Mouse (Mus musculus) heart, embryonic 14.5 days (tissue): ENCODE measurements at regions not wholly inside any gene's neighbourhood (a gene's known extent, or its start where the extent isn't known, plus 50 kb on each side); places are given as distances from the start of the nearest gene placed in this dataset.
A peak's percentile ranks its signal among the peaks of the same experiment; 100 is the strongest.

Source experiments
- ATAC-seq: fragments of 200-750 bp; cut with Nextera tagmentation; 2 replicates; pipeline ENCODE4 v1.8.0; 2017; ENCODE audit warnings: low read depth, moderate TSS enrichment; ENCODE audit not compliant: insufficient number of reproducible peaks, insufficient read depth, low FRiP score
- H3K27ac ChIP-seq, 2 experiments: fragments of 200-500 bp in 1 of 2; fragments of 300-500 bp in 1 of 2; sonication (generic) in 1 of 2; replicated peaks in 1 of 2; 2 replicates each; pipeline ENCODE4 v1.5.1; 2012 to 2014; ENCODE audit warnings: low read depth in 2 of 2, low read length in 2 of 2, control low read depth in 1 of 2, mild to moderate bottlenecking in 1 of 2, mixed read lengths in 1 of 2; ENCODE audit not compliant: control insufficient read depth in 1 of 2, insufficient read depth in 1 of 2
- H3K27me3 ChIP-seq: fragments of 300-500 bp; sonication (generic); 2 replicates; pipeline ENCODE4 v1.6.1; 2014; ENCODE audit warnings: mild to moderate bottlenecking, low read length, control low read depth; ENCODE audit not compliant: control insufficient read depth, insufficient read depth
- H3K36me3 ChIP-seq: fragments of 300-500 bp; sonication (generic); 2 replicates; pipeline ENCODE4 v1.6.1; 2014; ENCODE audit warnings: mild to moderate bottlenecking, control low read depth, low read length, mixed read lengths; ENCODE audit not compliant: control insufficient read depth, insufficient read depth
- H3K4me1 ChIP-seq, 2 experiments: fragments of 200-500 bp in 1 of 2; fragments of 300-500 bp in 1 of 2; sonication (generic) in 1 of 2; 2 replicates each; pipeline ENCODE4 v1.6.1; 2012 to 2014; ENCODE audit warnings: low read length in 2 of 2, control low read depth in 1 of 2, mixed read lengths in 1 of 2; ENCODE audit not compliant: control insufficient read depth in 2 of 2, insufficient read depth in 2 of 2
- H3K4me2 ChIP-seq: fragments of 300-500 bp; sonication (generic); 2 replicates; pipeline ENCODE4 v1.6.1; 2014; ENCODE audit warnings: mild to moderate bottlenecking, low read length
- H3K4me3 ChIP-seq, 2 experiments: fragments of 200-500 bp in 1 of 2; fragments of 300-500 bp in 1 of 2; sonication (generic) in 1 of 2; 2 replicates each; pipeline ENCODE4 v1.5.1; 2012 to 2014; ENCODE audit warnings: low read length in 2 of 2, mild to moderate bottlenecking in 2 of 2, control low read depth in 1 of 2, low read depth in 1 of 2, moderate library complexity in 1 of 2; ENCODE audit not compliant: control insufficient read depth in 1 of 2, insufficient read depth in 1 of 2
- H3K9ac ChIP-seq: fragments of 300-500 bp; sonication (generic); 2 replicates; pipeline ENCODE4 v1.6.1; 2014; ENCODE audit warnings: mild to moderate bottlenecking, low read length
- H3K9me3 ChIP-seq: fragments of 300-500 bp; sonication (generic); 2 replicates; pipeline ENCODE4 v1.6.1; 2016; ENCODE audit warnings: low read length, control low read depth; ENCODE audit not compliant: control insufficient read depth
- WGBS: fragments of 180-500 bp; shearing (Covaris S2); extraction: QIAGEN DNeasy Blood & Tissue Kit; methylation state at CpG from one replicate; pipeline ENCODE4 v1.1.7; 2014; 5-methylcytosine and 5-hydroxymethylcytosine counted together

DNA sequence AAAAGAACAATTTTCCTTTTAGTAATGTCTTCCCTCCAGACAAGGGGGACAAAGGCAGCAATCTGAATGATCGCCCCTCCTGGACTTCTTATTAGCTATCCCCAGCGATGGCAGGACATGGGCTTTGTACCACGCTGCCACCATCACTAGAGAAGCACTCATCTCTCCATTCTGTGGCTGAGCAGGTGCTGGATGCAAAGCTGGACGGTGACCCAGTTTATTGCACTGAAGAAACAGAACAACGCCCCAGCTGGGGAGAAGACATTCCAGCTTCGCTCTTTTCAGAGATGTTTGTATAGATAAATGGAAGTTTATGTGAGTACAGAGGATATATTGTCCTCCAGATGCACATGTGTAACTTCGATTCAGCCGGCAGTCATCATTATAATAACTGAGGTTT is 575.5 kb downstream of the Psat1 start:
- H3K27me3 ChIP-seq = no peaks in the 10 kb centered on the region
- H3K36me3 ChIP-seq = no peaks in the 10 kb centered on the region
- 79% methylated on average over 8 of the region's 8 CpGs for WGBS
- H3K4me2 ChIP-seq = no peak overlapping the region
- no peaks in the 10 kb centered on the region for H3K9me3 ChIP-seq
- no peaks in the 10 kb centered on the region for H3K4me1 ChIP-seq
- no peak for ATAC-seq
- no peak overlapping the region for H3K4me3 ChIP-seq
- H3K27ac ChIP-seq = no peak overlapping the region
- H3K9ac ChIP-seq = no peak overlapping the region

- Histone ChIP-seq H3K27me3 (no peaks in the 10 kb centered on the region), H3K36me3 (no peaks in the 10 kb centered on the region), H3K4me1 (no peaks in the 10 kb centered on the region), H3K27ac (no peak overlapping the region), H3K9me3 (no peaks in the 10 kb centered on the region), H3K4me3 (no peak overlapping the region), H3K9ac (no peak overlapping the region), H3K4me2 (no peak overlapping the region)
- WGBS = 48% methylated on average over 2 of the region's 2 CpGs
- ATAC-seq = no peak
These were observed 580.2 kb downstream of the Psat1 start for GRCm38 (mm10) chr19:15366951-15367350.

GRCm38 (mm10) chr19:15357181-15357580 is 590.0 kb downstream of the Psat1 start:
- Histone ChIP-seq H3K36me3 (no peaks in the 10 kb centered on the region), H3K9me3 (no peaks in the 10 kb centered on the region), H3K4me2 (no peak overlapping the region), H3K27me3 (no peaks in the 10 kb centered on the region), H3K9ac (no peak overlapping the region), H3K27ac (no peak overlapping the region), H3K4me3 (no peak overlapping the region), H3K4me1 (no peaks in the 10 kb centered on the region)
- no peak for ATAC-seq
- 82% methylated on average over 3 of the region's 3 CpGs for WGBS

DNA sequence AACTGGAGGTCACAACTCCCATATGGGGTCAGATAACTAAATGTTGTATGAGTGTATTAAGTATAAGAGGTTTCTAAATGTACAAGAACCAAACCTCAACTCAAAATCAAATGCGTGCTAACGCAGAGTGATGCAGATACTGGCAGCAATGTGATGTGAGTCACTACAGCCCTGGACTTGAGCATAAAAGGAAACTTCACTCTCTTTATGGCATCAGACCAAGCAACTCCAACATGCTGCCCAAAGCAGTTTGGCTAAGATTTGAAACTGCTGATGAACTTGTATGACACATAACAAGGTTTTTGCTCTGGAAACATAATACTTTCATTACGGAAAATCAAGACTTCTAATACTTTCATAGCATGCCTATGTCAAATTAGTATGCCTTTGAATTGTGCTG is 598.8 kb downstream of the Psat1 start:
- no peak overlapping the region for H3K4me2 ChIP-seq
- no peak overlapping the region for H3K4me3 ChIP-seq
- no peak overlapping the region for H3K27ac ChIP-seq
- no peaks in the 10 kb centered on the region for H3K36me3 ChIP-seq
- no peaks in the 10 kb centered on the region for H3K9me3 ChIP-seq
- ATAC-seq = no peak
- 78% methylated on average over 3 of the region's 3 CpGs for WGBS
- no peaks in the 10 kb centered on the region for H3K4me1 ChIP-seq
- H3K27me3 ChIP-seq = no peaks in the 10 kb centered on the region
- H3K9ac ChIP-seq = no peak overlapping the region

DNA sequence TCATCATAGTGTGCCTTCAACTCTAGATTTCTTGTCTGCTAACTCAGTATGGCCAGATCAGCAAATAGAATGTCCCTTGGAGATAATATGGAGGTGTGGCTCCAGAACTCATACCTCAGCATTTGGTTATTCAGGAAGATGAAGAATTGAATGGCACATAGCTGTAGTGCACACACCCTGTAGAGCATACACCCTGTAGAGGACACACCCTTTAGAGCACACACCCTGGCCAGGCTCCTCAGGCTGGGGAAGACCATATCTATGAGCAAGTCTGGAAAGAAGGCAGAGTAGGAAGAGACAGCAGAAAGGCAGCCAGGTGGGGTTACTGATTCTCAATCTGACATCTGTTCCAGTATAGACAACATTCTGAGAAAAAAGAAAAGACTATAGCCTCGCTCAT is 604.9 kb downstream of the Psat1 start:
- 71% methylated on average over 1 of the region's 1 CpGs for WGBS
- ATAC-seq = no peak
- H3K4me1 ChIP-seq = no peaks in the 10 kb centered on the region

DNA sequence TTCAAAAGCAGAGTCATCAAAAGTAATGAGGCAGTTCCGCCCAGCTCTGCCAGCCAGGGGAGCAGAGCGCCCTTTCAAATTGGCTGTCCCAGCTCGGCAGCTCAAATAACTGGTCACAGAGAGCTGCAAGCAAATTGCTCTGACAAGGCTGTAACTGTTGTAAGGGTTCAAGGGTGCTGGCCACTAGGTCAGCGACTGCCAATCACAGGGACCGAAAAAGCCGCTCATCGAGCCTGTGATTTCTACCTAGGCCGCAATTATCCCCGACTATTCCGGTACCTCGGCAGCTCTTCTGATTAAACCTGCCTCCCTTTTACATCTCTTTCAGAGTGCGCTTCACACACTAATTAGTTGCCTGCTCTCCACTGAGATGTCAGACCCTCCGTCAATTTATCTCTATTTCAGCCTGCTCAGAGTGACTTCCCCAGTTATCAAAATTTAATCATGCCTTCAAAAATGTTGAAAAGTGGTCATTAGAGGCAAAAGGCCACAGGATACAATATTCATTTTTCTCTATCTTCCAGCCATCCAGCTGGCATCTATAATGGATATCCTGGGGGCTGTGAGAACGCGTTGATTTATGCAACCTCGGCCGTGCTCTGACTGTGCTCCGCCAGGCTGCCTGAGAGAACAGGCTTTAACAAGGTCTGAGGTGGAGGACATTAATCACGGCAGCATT is 606.7 kb downstream of the Psat1 start:
- Histone ChIP-seq H3K4me3 (no peak overlapping the region), H3K9ac (no peak overlapping the region), H3K36me3 (no peaks in the 10 kb centered on the region), H3K4me2 (peak overlapping the region; percentile 37; the same call in 1 of the 2 replicates), H3K4me1 (no peaks in the 10 kb centered on the region), H3K27me3 (no peaks in the 10 kb centered on the region), H3K9me3 (no peaks in the 10 kb centered on the region), H3K27ac (no peak overlapping the region)
- 51% methylated on average over 19 of the region's 19 CpGs for WGBS
- ATAC-seq = no peak

More for the DNA sequence above, 604.9 kb downstream of the Psat1 start:
- Histone ChIP-seq H3K27ac (no peak overlapping the region), H3K4me3 (no peak overlapping the region), H3K4me2 (no peak overlapping the region), H3K27me3 (no peaks in the 10 kb centered on the region), H3K36me3 (no peaks in the 10 kb centered on the region), H3K9me3 (no peaks in the 10 kb centered on the region), H3K9ac (no peak overlapping the region)

GRCm38 (mm10) chr19:15339979-15340304 is 607.2 kb downstream of the Psat1 start:
- Histone ChIP-seq H3K4me3 (no peak overlapping the region), H3K4me2 (peak overlapping the region; percentile 37; the same call in 1 of the 2 replicates), H3K9me3 (no peaks in the 10 kb centered on the region), H3K4me1 (no peaks in the 10 kb centered on the region), H3K36me3 (no peaks in the 10 kb centered on the region), H3K27ac (no peak overlapping the region), H3K9ac (no peak overlapping the region), H3K27me3 (no peaks in the 10 kb centered on the region)
- 74% methylated on average over 11 of the region's 11 CpGs for WGBS
- ATAC-seq = no peak

DNA sequence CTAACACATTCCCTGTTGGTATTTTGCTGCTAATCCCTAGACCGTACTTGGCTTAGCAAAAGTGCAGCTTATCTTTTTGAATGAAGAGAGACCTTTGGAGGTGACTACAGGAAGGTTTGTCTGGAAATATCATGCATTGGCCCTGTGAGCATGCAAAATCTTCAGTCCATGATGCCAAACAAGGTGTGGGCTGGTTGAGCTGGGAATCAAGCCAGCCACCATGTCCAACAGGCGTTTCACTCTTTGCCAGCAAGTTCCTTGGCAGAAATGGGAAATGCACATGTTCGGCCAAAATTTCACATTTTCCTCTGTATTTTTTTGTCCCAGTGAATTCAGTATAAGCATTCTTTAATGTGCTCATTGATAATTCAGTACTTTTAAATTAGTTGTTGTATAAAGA is 617.0 kb downstream of the Psat1 start:
- Histone ChIP-seq H3K4me3 (no peak overlapping the region), H3K4me2 (no peak overlapping the region), H3K27me3 (no peaks in the 10 kb centered on the region), H3K9me3 (no peaks in the 10 kb centered on the region), H3K4me1 (no peaks in the 10 kb centered on the region), H3K9ac (no peak overlapping the region), H3K27ac (no peak overlapping the region), H3K36me3 (no peaks in the 10 kb centered on the region)
- no peak for ATAC-seq
- WGBS = 67% methylated on average over 3 of the region's 3 CpGs
